Comparison of ENCODE assay signal across 8 mouse cellular contexts in genomic region chr3:148986296-148986893, GRCm38 (mm10). TPM values are rescaled to one million over a fixed set of nuclear protein-coding genes. Genes with fewer than 3 reads are reported as not detected.
DNase-seq lines count a peak whose midpoint lies in the region; ATAC-seq lines count a peak whose summit lies in the region.

No protein-coding gene starts in this region.

- H3K9ac ChIP-seq in lung, embryonic 16.5 days (ENCODE audit: low read length): peak overlapping the region; percentile 79
- H3K9ac ChIP-seq in forebrain, embryonic 13.5 days: peak overlapping the region; percentile 97
- H3K9ac ChIP-seq in limb, embryonic 13.5 days: peak overlapping the region; percentile 99
- peak overlapping the region; percentile 93 for H3K9ac ChIP-seq in stomach, embryonic 14.5 days (replicated peaks; ENCODE audit: low read depth, low read length)

- H3K4me1 ChIP-seq in lung, embryonic 16.5 days (replicated peaks; ENCODE audit: control insufficient read depth, insufficient read depth, low read length): peaks cover 27% of the 10 kb centered on the region
- H3K4me1 ChIP-seq in forebrain, embryonic 13.5 days: peaks cover 40% of the 10 kb centered on the region
- peaks cover 46% of the 10 kb centered on the region for H3K4me1 ChIP-seq in limb, embryonic 13.5 days
- peaks cover 23% of the 10 kb centered on the region for H3K4me1 ChIP-seq in stomach, embryonic 14.5 days (ENCODE audit: control insufficient read depth, insufficient read depth, low read length)

- H3K27ac ChIP-seq in lung, embryonic 16.5 days (ENCODE audit: low read length): no peak overlapping the region
- peak overlapping the region; percentile 100 for H3K27ac ChIP-seq in forebrain, embryonic 13.5 days
- peak overlapping the region; percentile 100 for H3K27ac ChIP-seq in limb, embryonic 13.5 days
- H3K27ac ChIP-seq in stomach, embryonic 14.5 days (ENCODE audit: low read length): peak overlapping the region; percentile 98; the same call in 1 of the 2 replicates

- ATAC-seq in lung, embryonic 16.5 days (ENCODE audit: low read depth): no peak
- no peak for ATAC-seq in forebrain, embryonic 13.5 days
- no peak for ATAC-seq in limb, embryonic 13.5 days (ENCODE audit: low FRiP score, low read depth)
- ATAC-seq in stomach, embryonic 14.5 days (ENCODE audit: insufficient number of reproducible peaks, insufficient read depth, low FRiP score, low read depth): no peak

- no peak for DNase-seq in lung, postnatal 25 days (ENCODE audit: low spot score)
- no peak for DNase-seq in cerebellum, postnatal 14 days
- no peak for DNase-seq in lung, postnatal 14 days
- no peak for DNase-seq in layer of hippocampus, adult 9-11 months

- no peaks in the 10 kb centered on the region for H3K36me3 ChIP-seq in lung, embryonic 16.5 days (ENCODE audit: control insufficient read depth, insufficient read depth, low read length)
- no peaks in the 10 kb centered on the region for H3K36me3 ChIP-seq in forebrain, embryonic 13.5 days (ENCODE audit: poor library complexity, severe bottlenecking)
- H3K36me3 ChIP-seq in limb, embryonic 13.5 days: no peaks in the 10 kb centered on the region
- H3K36me3 ChIP-seq in stomach, embryonic 14.5 days (ENCODE audit: control insufficient read depth, insufficient read depth, low read length): no peaks in the 10 kb centered on the region

- 8% methylated on average over 17 of the region's 17 CpGs for WGBS in lung, embryonic 16.5 days
- WGBS in forebrain, embryonic 13.5 days: under 1% methylated on average over 17 of the region's 17 CpGs
- 2% methylated on average over 17 of the region's 17 CpGs for WGBS in limb, embryonic 13.5 days
- WGBS in stomach, embryonic 14.5 days: 6% methylated on average over 17 of the region's 17 CpGs

- H3K27me3 ChIP-seq in lung, embryonic 16.5 days (ENCODE audit: control insufficient read depth, insufficient read depth, low read depth, low read length): no peaks in the 10 kb centered on the region
- no peaks in the 10 kb centered on the region for H3K27me3 ChIP-seq in forebrain, embryonic 13.5 days
- H3K27me3 ChIP-seq in limb, embryonic 13.5 days: no peaks in the 10 kb centered on the region
- H3K27me3 ChIP-seq in stomach, embryonic 14.5 days (ENCODE audit: control insufficient read depth, insufficient read depth, low read length): no peaks in the 10 kb centered on the region

- peak overlapping the region; percentile 81 for H3K4me2 ChIP-seq in lung, embryonic 16.5 days (ENCODE audit: low read depth, low read length)
- peak overlapping the region; percentile 88 for H3K4me2 ChIP-seq in forebrain, embryonic 13.5 days
- H3K4me2 ChIP-seq in limb, embryonic 13.5 days (replicated peaks): peak overlapping the region; percentile 80
- H3K4me2 ChIP-seq in stomach, embryonic 14.5 days (replicated peaks; ENCODE audit: low read depth, low read length): peak overlapping the region; percentile 61

- no peaks in the 10 kb centered on the region for H3K9me3 ChIP-seq in lung, embryonic 16.5 days (ENCODE audit: control insufficient read depth, low read length)
- H3K9me3 ChIP-seq in forebrain, embryonic 13.5 days (replicated peaks): no peaks in the 10 kb centered on the region
- no peaks in the 10 kb centered on the region for H3K9me3 ChIP-seq in limb, embryonic 13.5 days
- H3K9me3 ChIP-seq in stomach, embryonic 14.5 days (ENCODE audit: control insufficient read depth, low read depth, low read length): no peaks in the 10 kb centered on the region

- peak overlapping the region; percentile 93 for H3K4me3 ChIP-seq in lung, embryonic 16.5 days (ENCODE audit: low read length)
- H3K4me3 ChIP-seq in forebrain, embryonic 13.5 days: peak overlapping the region; percentile 95
- H3K4me3 ChIP-seq in limb, embryonic 13.5 days: peak overlapping the region; percentile 95
- peak overlapping the region; percentile 93 for H3K4me3 ChIP-seq in stomach, embryonic 14.5 days (ENCODE audit: low read depth, low read length)

RNA-seq across cellular contexts. Expression of gene Adgrl2, which starts 4.0 kb away (rescaled TPM):
- polyA plus RNA-seq in lung, embryonic 16.5 days (2015; fragmentation: Nextera tagmentation; extraction: Ambion mirVana): 46.3 and 51.1 TPM in 2 replicates
- polyA plus RNA-seq in forebrain, embryonic 13.5 days (2015; fragmentation: Nextera tagmentation; extraction: Ambion mirVana): 70.1 and 76.1 TPM in 2 replicates
- polyA plus RNA-seq in limb, embryonic 13.5 days (2015; fragmentation: Nextera tagmentation; extraction: Ambion mirVana): 102 and 105 TPM in 2 replicates
- polyA plus RNA-seq in stomach, embryonic 14.5 days (2014; fragmentation: Nextera tagmentation; extraction: Ambion mirVana): 71.7 and 78.9 TPM in 2 replicates
